Mouse (Mus musculus) kidney, adult 2 months (tissue): ENCODE measurements around the gene Asb5. TPM values are rescaled to one million over a fixed set of nuclear protein-coding genes. Genes with fewer than 3 reads are reported as not detected.

Source experiments
- DNase-seq: peaks from one replicate; pipeline ENCODE4 v3.0.0; 2021
- H3K27ac ChIP-seq: fragments of 200-500 bp; 2 replicates; pipeline ENCODE4 v1.5.1; 2012; ENCODE audit warnings: low read depth, low read length, control low read depth, inconsistent platforms; ENCODE audit not compliant: insufficient read depth
- H3K27me3 ChIP-seq: fragments of 200-500 bp; replicated peaks from 2 replicates; pipeline ENCODE4 v1.6.1; 2012; ENCODE audit warnings: mild to moderate bottlenecking, moderate library complexity, low read length, inconsistent platforms; ENCODE audit not compliant: control insufficient read depth, insufficient read depth
- H3K36me3 ChIP-seq: fragments of 200-500 bp; 2 replicates; pipeline ENCODE4 v1.6.1; 2012; ENCODE audit warnings: mild to moderate bottlenecking, moderate library complexity, low read length, inconsistent platforms; ENCODE audit not compliant: control insufficient read depth, insufficient read depth
- H3K4me1 ChIP-seq: fragments of 200-500 bp; 2 replicates; pipeline ENCODE4 v1.6.1; 2011; ENCODE audit warnings: low read length; ENCODE audit not compliant: control insufficient read depth, insufficient read depth
- H3K4me3 ChIP-seq: fragments of 200-500 bp; 2 replicates; pipeline ENCODE4 v1.5.1; 2011; ENCODE audit warnings: mild to moderate bottlenecking, low read depth, low read length, control low read depth; ENCODE audit not compliant: insufficient read depth
- CTCF ChIP-seq: fragments of 200-500 bp; conservative IDR thresholded peaks from 2 replicates; pipeline ENCODE4 v1.5.1; 2011; ENCODE audit warnings: low read depth, mild to moderate bottlenecking, control low read depth, low read length, moderate library complexity, mixed read lengths; ENCODE audit not compliant: insufficient read depth, insufficient read length
- POLR2A ChIP-seq: fragments of 200-500 bp; IDR thresholded peaks from one replicate; pipeline ENCODE4 v1.6.1; 2011; ENCODE audit warnings: low read depth, low read length, control low read depth
- WGBS: fragments of 180-500 bp; shearing (Covaris S2); methylation state at CpG from one replicate; pipeline ENCODE4 v1.1.7; 2018; 5-methylcytosine and 5-hydroxymethylcytosine counted together
- polyA plus RNA-seq: library from polyadenylated mRNA; depleted of rRNA; stranded (reverse); fragments of >200 nt; gene quantifications from 2 replicates; pipeline ENCODE4 v1.2.3, GENCODE M21; 2012

Asb5 gene
- polyA plus RNA-seq, 1 experiment, result 2.9 TPM

DNA sequence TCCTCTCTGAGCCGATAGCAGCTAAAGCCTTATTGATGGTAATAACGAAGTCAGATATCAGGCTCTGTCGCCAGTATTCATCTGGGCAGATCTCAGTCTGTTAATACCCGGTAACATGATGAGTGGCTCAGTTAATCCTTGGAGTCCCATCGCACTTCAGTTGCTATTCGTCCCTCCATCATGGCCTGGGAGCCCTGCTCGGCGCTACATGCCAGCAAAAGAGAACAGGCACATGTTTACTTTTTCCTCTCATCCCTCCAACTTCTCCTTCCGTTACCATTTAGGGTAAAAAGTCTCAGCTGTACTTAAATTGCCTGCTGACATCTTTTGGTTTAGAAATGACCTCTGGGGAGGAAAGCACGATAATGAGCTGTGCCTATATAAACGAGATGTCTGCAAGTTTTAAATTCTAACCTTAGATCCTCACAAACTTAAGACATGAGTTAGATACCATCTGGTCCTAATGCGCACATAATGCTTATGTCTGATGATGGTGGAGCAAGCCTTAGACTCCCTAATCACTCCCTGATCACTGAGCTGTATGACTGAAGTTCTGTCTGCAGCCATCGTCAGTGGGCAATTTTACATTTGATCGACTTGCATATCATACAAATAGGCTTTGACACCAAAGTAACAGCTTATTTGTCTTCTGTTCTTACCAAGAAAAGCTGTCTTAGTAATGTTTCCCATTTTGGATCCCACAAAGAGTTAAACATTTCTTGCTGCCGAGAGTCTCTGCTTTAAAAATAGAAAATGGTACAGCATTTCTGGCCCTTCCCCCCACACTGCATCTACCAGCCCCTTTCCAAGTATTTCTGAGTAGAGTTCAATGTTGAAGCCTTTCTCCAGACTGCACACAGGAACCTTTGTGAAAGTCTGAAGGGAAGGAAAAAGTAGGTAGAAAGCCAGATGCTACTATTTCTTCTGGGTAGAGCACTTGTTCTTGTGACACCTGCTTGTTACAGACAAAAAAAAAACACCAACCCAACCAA lies 41.5 kb downstream of the Asb5 start:
- Histone ChIP-seq H3K36me3 (no peaks in the 10 kb centered on the region), H3K4me1 (no peaks in the 10 kb centered on the region), H3K4me3 (no peak overlapping the region), H3K27me3 (no peaks in the 10 kb centered on the region), H3K27ac (no peak overlapping the region)
- no peak for DNase-seq
- WGBS, result 63% methylated on average over 15 of the region's 15 CpGs
- TF ChIP-seq POLR2A (no peak), CTCF (no peak)

DNA sequence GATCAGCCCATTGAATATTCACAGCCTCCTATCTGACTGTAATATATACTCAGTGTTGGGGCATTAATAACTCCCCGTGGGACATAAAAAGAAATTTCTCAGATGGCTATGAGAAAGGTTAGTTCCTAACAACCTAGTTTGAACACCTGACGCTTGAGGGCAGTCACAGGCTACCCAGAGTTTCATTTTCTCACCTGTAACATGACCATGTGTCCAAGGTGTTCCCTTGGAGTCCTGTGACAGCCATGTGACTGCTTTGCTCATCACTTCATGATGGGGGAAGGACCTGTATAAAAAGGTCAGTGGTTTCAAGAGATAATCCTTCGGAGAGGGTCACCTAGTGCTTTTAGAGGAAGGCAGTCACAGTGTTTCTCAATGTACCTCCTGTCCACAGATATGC lies 52.1 kb downstream of the Asb5 start:
- H3K4me1 ChIP-seq, result no peaks in the 10 kb centered on the region
- TF ChIP-seq POLR2A (no peak), CTCF (no peak)
- no peak for DNase-seq
- H3K36me3 ChIP-seq, result no peaks in the 10 kb centered on the region
- no peak overlapping the region for H3K27ac ChIP-seq
- no peak overlapping the region for H3K4me3 ChIP-seq
- WGBS, result 76% methylated on average over 3 of the region's 3 CpGs
- no peaks in the 10 kb centered on the region for H3K27me3 ChIP-seq

DNA sequence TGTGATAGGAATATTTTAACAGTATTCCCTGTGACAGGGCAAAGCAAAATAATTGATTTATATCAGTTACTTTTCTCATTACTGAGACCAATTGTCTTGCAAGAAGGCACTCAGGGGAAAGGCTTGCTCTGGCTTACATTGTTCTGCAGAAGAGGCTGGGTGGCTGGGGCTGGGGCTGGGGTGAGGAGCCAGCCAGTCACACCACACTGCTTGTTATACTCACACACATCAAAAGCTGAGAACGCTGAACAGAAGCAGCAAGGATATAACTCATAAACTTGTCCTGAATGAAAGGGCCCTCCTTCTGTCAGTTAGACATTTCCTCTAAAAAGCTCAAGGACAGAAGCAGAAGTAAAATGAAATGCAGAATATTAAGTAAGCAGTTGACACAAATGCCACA lies 53.5 kb downstream of the Asb5 start:
- Histone ChIP-seq H3K4me1 (no peaks in the 10 kb centered on the region), H3K36me3 (no peaks in the 10 kb centered on the region), H3K4me3 (no peak overlapping the region), H3K27ac (no peak overlapping the region), H3K27me3 (no peaks in the 10 kb centered on the region)
- WGBS, result 21% methylated on average over 1 of the region's 1 CpGs
- TF ChIP-seq CTCF, result no peak
- no peak for DNase-seq

DNA sequence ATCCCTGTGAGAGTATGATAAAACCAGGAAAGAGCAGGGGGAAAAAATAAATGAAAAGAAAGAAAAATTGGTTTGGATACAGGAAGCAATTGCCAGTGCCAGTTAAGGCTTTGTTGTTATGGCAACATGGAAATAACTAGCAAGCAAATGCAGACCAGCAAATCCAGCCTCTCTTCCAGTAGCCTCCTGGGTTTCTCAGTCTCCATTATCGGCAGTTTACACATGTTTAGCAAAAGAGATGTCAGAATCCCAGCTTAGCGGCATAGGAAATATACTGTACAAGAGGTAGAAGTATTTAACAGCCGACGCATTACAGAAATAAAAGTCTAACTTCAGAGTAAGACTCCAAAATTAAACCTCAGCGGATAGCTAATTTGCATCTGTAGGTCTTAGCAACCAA lies 65.3 kb downstream of the Asb5 start:
- WGBS, result 86% methylated on average over 5 of the region's 5 CpGs
- no peak for TF ChIP-seq CTCF
- TF ChIP-seq POLR2A, result no peak

DNA sequence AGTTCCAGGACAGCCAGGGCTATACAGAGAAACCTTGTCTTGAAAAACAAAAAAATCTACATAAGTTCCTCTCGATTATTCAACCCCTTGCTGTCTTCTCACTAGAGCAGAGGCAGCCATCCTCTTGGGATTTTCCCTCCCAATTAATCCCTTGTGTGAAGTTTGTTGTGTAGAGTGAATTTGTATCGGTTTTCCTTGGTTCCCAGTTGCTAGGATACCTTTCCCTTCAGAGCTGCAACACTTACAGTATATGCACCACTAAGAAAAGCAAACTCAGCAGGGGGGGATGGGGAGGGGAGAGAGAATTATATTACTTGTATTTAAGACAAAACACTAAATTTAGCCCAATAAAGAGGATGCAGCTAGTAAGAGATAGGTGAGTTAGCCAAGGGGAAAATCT lies 66.7 kb downstream of the Asb5 start:
- DNase-seq, result no peak
- no peak for TF ChIP-seq POLR2A
- TF ChIP-seq CTCF, result no peak
- 70% methylated on average over 2 of the region's 2 CpGs for WGBS
- Histone ChIP-seq H3K36me3 (no peaks in the 10 kb centered on the region), H3K27ac (no peak overlapping the region), H3K4me1 (no peaks in the 10 kb centered on the region), H3K4me3 (no peak overlapping the region), H3K27me3 (no peaks in the 10 kb centered on the region)

More for the DNA sequence above, 65.3 kb downstream of the Asb5 start:
- Histone ChIP-seq H3K27me3 (no peaks in the 10 kb centered on the region), H3K4me1 (no peaks in the 10 kb centered on the region), H3K27ac (no peak overlapping the region), H3K36me3 (no peaks in the 10 kb centered on the region), H3K4me3 (no peak overlapping the region)
- no peak for DNase-seq

DNA sequence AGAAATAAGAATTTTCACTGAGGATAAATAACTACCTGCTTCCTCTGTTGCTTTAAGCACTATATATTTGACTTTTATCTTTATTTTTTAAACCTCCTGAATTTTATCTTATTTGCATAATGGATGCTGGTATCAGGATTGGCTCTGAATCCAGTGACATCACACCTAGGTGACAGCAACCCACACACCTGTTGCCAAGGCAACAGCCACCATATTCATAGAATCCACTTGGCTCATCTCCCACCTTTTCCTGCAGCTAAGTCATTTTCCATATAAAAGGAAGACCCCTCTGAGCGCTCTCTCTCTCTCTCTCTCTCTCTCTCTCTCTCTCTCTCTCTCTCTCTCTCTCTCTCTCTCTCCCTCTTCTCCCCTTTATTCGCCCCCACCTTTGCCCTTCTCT lies 67.6 kb downstream of the Asb5 start:
- H3K27ac ChIP-seq, result no peak overlapping the region
- TF ChIP-seq CTCF, result no peak
- no peak for TF ChIP-seq POLR2A
- H3K27me3 ChIP-seq, result no peaks in the 10 kb centered on the region
- no peak for DNase-seq
- no peaks in the 10 kb centered on the region for H3K36me3 ChIP-seq
- 88% methylated on average over 2 of the region's 2 CpGs for WGBS
- no peaks in the 10 kb centered on the region for H3K4me1 ChIP-seq
- H3K4me3 ChIP-seq, result no peak overlapping the region

DNA sequence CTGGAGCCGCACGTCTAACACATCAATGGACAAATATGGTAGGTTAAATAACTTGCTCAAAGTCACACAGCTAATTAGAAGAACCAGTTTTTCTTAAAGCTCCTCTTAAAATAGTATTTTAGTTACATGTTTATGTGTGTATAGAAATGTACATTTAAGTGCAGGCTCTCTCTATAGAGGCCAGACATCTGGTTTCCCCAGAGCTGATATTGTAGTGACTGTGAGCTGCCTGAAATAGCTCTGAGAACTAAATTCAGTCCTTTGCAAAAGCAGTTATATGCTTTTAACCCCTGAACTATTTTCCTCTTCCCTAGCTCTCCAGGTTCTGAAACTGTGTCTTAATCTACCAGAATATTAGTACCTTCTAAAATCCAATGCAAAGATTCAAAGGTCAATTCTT lies 68.0 kb downstream of the Asb5 start:
- DNase-seq, result no peak
- WGBS, result 91% methylated on average over 2 of the region's 2 CpGs
- H3K4me3 ChIP-seq, result no peak overlapping the region
- H3K27ac ChIP-seq, result no peak overlapping the region
- no peaks in the 10 kb centered on the region for H3K36me3 ChIP-seq
- no peaks in the 10 kb centered on the region for H3K27me3 ChIP-seq
- TF ChIP-seq POLR2A (no peak), CTCF (no peak)
- no peaks in the 10 kb centered on the region for H3K4me1 ChIP-seq
